Mouse (Mus musculus): ENCODE measurements around the gene Sncb.

- TF ChIP-seq CTCF (IDR thresholded peaks at IDR 0.05 in 2 of 3, conservative IDR thresholded peaks at IDR 0.05 in 1 of 3; ENCODE audit: control insufficient read depth in 1 of 3, insufficient read depth in 1 of 3, low read depth in 2 of 3, low read length in 3 of 3, poor library complexity in 1 of 3, severe bottlenecking in 1 of 3): no peak
- TF ChIP-seq MAX (IDR thresholded peaks at IDR 0.05; ENCODE audit: low read length): no peak
- TF ChIP-seq GATA1 (IDR thresholded peaks at IDR 0.05; ENCODE audit: low read depth, low read length): no peak
- no peak for TF ChIP-seq RAD21 (IDR thresholded peaks at IDR 0.05; ENCODE audit: low read depth, low read length)
Measured at GRCm38 (mm10) chr13:54788740-54789560, 22.6 kb upstream of the Sncb start, which contains the start of gene Tspan17.
